Mouse (Mus musculus) liver, embryonic 14.5 days (tissue): ENCODE results near the gene AI413582. TPM values are rescaled to one million over a fixed set of nuclear protein-coding genes. Genes with fewer than 3 reads are reported as not detected.

Source experiments
- ATAC-seq: fragments of 200-750 bp; cut with Nextera tagmentation; 2 replicates; pipeline ENCODE4 v1.8.0; 2017; ENCODE audit warnings: moderate number of reproducible peaks, mild to moderate bottlenecking, moderate library complexity; ENCODE audit not compliant: insufficient read depth
- DNase-seq, 3 experiments: peaks; one replicate each; pipeline ENCODE4 v3.0.0-alpha.2; 2012 to 2013; ENCODE audit warnings: low read depth in 3 of 3, low spot score in 3 of 3
- H3K27ac ChIP-seq: fragments of 300-500 bp; sonication (generic); 2 replicates; pipeline ENCODE4 v1.5.1; 2014; ENCODE audit warnings: moderate library complexity, mild to moderate bottlenecking, control low read depth, inconsistent platforms
- H3K27me3 ChIP-seq: fragments of 300-500 bp; sonication (generic); 2 replicates; pipeline ENCODE4 v1.6.1; 2014; ENCODE audit warnings: mild to moderate bottlenecking, low read length, moderate library complexity; ENCODE audit not compliant: control insufficient read depth, insufficient read depth
- H3K36me3 ChIP-seq: fragments of 300-500 bp; sonication (generic); replicated peaks from 2 replicates; pipeline ENCODE4 v1.6.1; 2014; ENCODE audit warnings: low read depth; ENCODE audit not compliant: control insufficient read depth, insufficient read depth
- H3K4me1 ChIP-seq, 2 experiments: fragments of 200-500 bp in 1 of 2; fragments of 300-500 bp in 1 of 2; sonication (generic) in 1 of 2; replicated peaks; 2 replicates each; pipeline ENCODE4 v1.6.1; 2012 to 2014; ENCODE audit warnings: antibody characterized with exemption in 1 of 2, inconsistent platforms in 1 of 2, low read length in 1 of 2; ENCODE audit not compliant: control insufficient read depth in 2 of 2, insufficient read depth in 2 of 2
- H3K4me2 ChIP-seq: fragments of 300-500 bp; sonication (generic); 2 replicates; pipeline ENCODE4 v1.6.1; 2014; ENCODE audit warnings: low read depth, mild to moderate bottlenecking, control low read depth, moderate library complexity
- H3K4me3 ChIP-seq, 2 experiments: fragments of 200-500 bp in 1 of 2; fragments of 300-500 bp in 1 of 2; sonication (generic) in 1 of 2; 2 replicates each; pipeline ENCODE4 v1.5.1; 2012 to 2014; ENCODE audit warnings: low read depth in 2 of 2, low read length in 2 of 2, mild to moderate bottlenecking in 2 of 2, control low read depth in 1 of 2, inconsistent platforms in 1 of 2, moderate library complexity in 1 of 2; ENCODE audit not compliant: insufficient read depth in 1 of 2
- H3K9ac ChIP-seq: fragments of 300-500 bp; sonication (generic); replicated peaks from 2 replicates; pipeline ENCODE4 v1.6.1; 2014; ENCODE audit warnings: mild to moderate bottlenecking, control low read depth, moderate library complexity
- H3K9me3 ChIP-seq: fragments of 300-500 bp; sonication (generic); 2 replicates; pipeline ENCODE4 v1.6.1; 2016; ENCODE audit warnings: low read length, mixed read lengths; ENCODE audit not compliant: control insufficient read depth
- CTCF ChIP-seq: IDR thresholded peaks from 2 replicates; pipeline ENCODE4 v1.5.1; 2016; ENCODE audit warnings: antibody characterized with exemption, low read depth, control low read depth
- EP300 ChIP-seq: IDR thresholded peaks from 2 replicates; pipeline ENCODE4 v1.6.1; 2016; ENCODE audit warnings: antibody characterized with exemption, low read depth
- WGBS: fragments of 180-500 bp; shearing (Covaris S2); extraction: QIAGEN DNeasy Blood & Tissue Kit; methylation state at CpG from one replicate; pipeline ENCODE4 v1.1.7; 2014; ENCODE audit not compliant: insufficient replicate concordance; 5-methylcytosine and 5-hydroxymethylcytosine counted together
- polyA plus RNA-seq, 2 experiments: library from polyadenylated mRNA; depleted of rRNA in 1 of 2; stranded (reverse) in 1 of 2; unstranded in 1 of 2; fragments of >200 nt; fragmentation: Nextera tagmentation in 1 of 2; extraction: Ambion mirVana in 1 of 2; gene quantifications; 2 replicates each; pipeline versions ENCODE4 v1.2.1 to v1.2.3; 2012 to 2014

Gene AI413582
- polyA plus RNA-seq, 2 experiments: 9.9 to 18.9 TPM

- DNase-seq: no peak
- H3K4me3 ChIP-seq: no peak overlapping the region
- no peak overlapping the region for H3K27ac ChIP-seq
- TF ChIP-seq EP300: no peak
- TF ChIP-seq CTCF: no peak
- H3K9me3 ChIP-seq: no peaks in the 10 kb centered on the region
- H3K36me3 ChIP-seq: no peaks in the 10 kb centered on the region
- no peak overlapping the region for H3K4me2 ChIP-seq
- no peak overlapping the region for H3K9ac ChIP-seq
- H3K4me1 ChIP-seq: no peaks in the 10 kb centered on the region; a peak in 1 of 4 replicates
- WGBS: 60% methylated on average over 7 of the region's 7 CpGs
- no peaks in the 10 kb centered on the region for H3K27me3 ChIP-seq
- ATAC-seq: no peak
These were observed 18.9 kb downstream of the AI413582 start for GRCm38 (mm10) chr17:27546574-27547085.

GRCm38 (mm10) chr17:27545991-27546390 is 19.6 kb downstream of the AI413582 start:
- Histone ChIP-seq H3K9ac (no peak overlapping the region), H3K36me3 (no peaks in the 10 kb centered on the region), H3K4me1 (0 out of 4 replicates have a peak, but pooled peaks cover 0 to 2% of the 10 kb centered on the region in 2 experiments), H3K9me3 (no peaks in the 10 kb centered on the region), H3K27me3 (no peaks in the 10 kb centered on the region), H3K27ac (no peak overlapping the region), H3K4me2 (no peak overlapping the region), H3K4me3 (no peak overlapping the region)
- WGBS: 40% methylated on average over 12 of the region's 12 CpGs
- ATAC-seq (no peak), DNase-seq (no peak)
- TF ChIP-seq CTCF (no peak), EP300 (no peak)

- ATAC-seq (no peak), DNase-seq (no peak)
- 69% methylated on average over 11 of the region's 11 CpGs for WGBS
- Histone ChIP-seq H3K27ac (no peak overlapping the region), H3K4me1 (0 out of 4 replicates have a peak, but pooled peaks cover 0 to 2% of the 10 kb centered on the region in 2 experiments), H3K9ac (no peak overlapping the region), H3K4me2 (no peak overlapping the region), H3K9me3 (no peaks in the 10 kb centered on the region), H3K36me3 (no peaks in the 10 kb centered on the region), H3K27me3 (no peaks in the 10 kb centered on the region), H3K4me3 (no peak overlapping the region)
- TF ChIP-seq EP300: no peak
These were observed 21.0 kb downstream of the AI413582 start for GRCm38 (mm10) chr17:27544551-27544950.

GRCm38 (mm10) chr17:27541984-27542383 is 23.6 kb downstream of the AI413582 start:
- ATAC-seq (no peak), DNase-seq (no peak)
- H3K36me3 ChIP-seq: no peaks in the 10 kb centered on the region
- H3K9ac ChIP-seq: no peak overlapping the region
- H3K9me3 ChIP-seq: no peaks in the 10 kb centered on the region
- no peak overlapping the region for H3K27ac ChIP-seq
- H3K4me3 ChIP-seq: no peak overlapping the region
- no peak for TF ChIP-seq EP300
- no peak for TF ChIP-seq CTCF
- no peaks in the 10 kb centered on the region for H3K27me3 ChIP-seq
- no peak overlapping the region for H3K4me2 ChIP-seq
- 0 out of 4 replicates have a peak, but pooled peaks cover 0 to 2% of the 10 kb centered on the region in 2 experiments for H3K4me1 ChIP-seq
- whole genome bisulfite sequencing: 68% methylated on average over 3 of the region's 3 CpGs

GRCm38 (mm10) chr17:27541261-27541660 is 24.3 kb downstream of the AI413582 start:
- Histone ChIP-seq H3K36me3 (no peaks in the 10 kb centered on the region), H3K9ac (no peak overlapping the region), H3K27me3 (no peaks in the 10 kb centered on the region), H3K4me1 (0 out of 4 replicates have a peak, but pooled peaks cover 0 to 2% of the 10 kb centered on the region in 2 experiments), H3K4me2 (no peak overlapping the region), H3K9me3 (no peaks in the 10 kb centered on the region), H3K4me3 (no peak overlapping the region), H3K27ac (no peak overlapping the region)
- no peak for DNase-seq
- WGBS: 63% methylated on average over 2 of the region's 2 CpGs
- no peak for TF ChIP-seq CTCF
- no peak for TF ChIP-seq EP300
- no peak for ATAC-seq
